21 mouse cellular contexts compared by ENCODE assay signal in the genomic region with DNA sequence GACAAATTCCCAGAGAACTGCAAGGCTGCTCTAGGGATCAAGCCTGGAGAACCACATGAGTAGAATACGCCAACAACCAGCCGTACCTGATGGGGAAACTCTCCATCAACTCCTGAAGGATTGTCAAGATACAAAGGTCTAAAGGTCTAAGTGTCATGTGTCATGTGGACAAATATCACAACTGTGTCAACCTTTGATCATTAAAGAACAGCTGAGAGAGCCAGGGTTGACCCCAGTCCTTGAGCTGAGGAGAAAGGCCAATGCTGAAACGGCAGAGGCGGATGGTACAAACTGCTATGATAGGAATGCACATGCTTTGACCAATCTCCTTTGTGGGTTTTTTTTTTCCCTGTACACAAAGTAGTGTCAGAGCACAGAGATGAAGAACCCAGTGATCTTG. TPM values are rescaled to one million over a fixed set of nuclear protein-coding genes. Genes with fewer than 3 reads are reported as not detected.
DNase-seq lines count a peak whose midpoint lies in the region; ATAC-seq and TF ChIP-seq lines count a peak whose summit lies in the region.
"Had no signal": no experiment of that assay in that cellular context is flagged by ENCODE, and none has a peak within 500 bp of the region (broad histone marks: within the 10 kb centered on the region; RNA-seq: fewer than 3 reads in every experiment).

No protein-coding gene starts in this region.

- H3K36me3 ChIP-seq in kidney, embryonic 16.5 days (ENCODE audit: insufficient read depth, low read length): no peaks in the 10 kb centered on the region
- H3K36me3 ChIP-seq in liver, embryonic 16.5 days (ENCODE audit: control insufficient read depth, insufficient read depth): no peaks in the 10 kb centered on the region
- H3K36me3 ChIP-seq in small intestine, adult 2 months (ENCODE audit: control insufficient read depth, insufficient read depth, low read length): no peaks in the 10 kb centered on the region
- H3K36me3 ChIP-seq: embryonic facial prominence, embryonic 12.5 days; forebrain, embryonic 15.5 days; heart, embryonic 10.5 days; hindbrain, embryonic 12.5 days had no signal

- WGBS in kidney, embryonic 16.5 days: 69% methylated on average over 4 of the region's 4 CpGs
- WGBS in liver, embryonic 16.5 days (ENCODE audit: insufficient replicate concordance): 66% methylated on average over 4 of the region's 4 CpGs
- 54% methylated on average over 4 of the region's 4 CpGs for WGBS in small intestine, adult 2 months

- H3K9me3 ChIP-seq in kidney, embryonic 16.5 days (ENCODE audit: low read length): no peaks in the 10 kb centered on the region
- no peaks in the 10 kb centered on the region for H3K9me3 ChIP-seq in liver, embryonic 16.5 days (replicated peaks; ENCODE audit: control insufficient read depth, low read length)
- H3K9me3 ChIP-seq: embryonic facial prominence, embryonic 12.5 days; forebrain, embryonic 15.5 days; heart, embryonic 10.5 days; hindbrain, embryonic 12.5 days had no signal

- TF ChIP-seq POLR2A in small intestine, adult 2 months (IDR thresholded peaks at IDR 0.05; ENCODE audit: low read depth, low read length): no peak

- H3K4me3 ChIP-seq in kidney, embryonic 16.5 days (ENCODE audit: low read length): no peak overlapping the region
- no peak overlapping the region for H3K4me3 ChIP-seq in liver, embryonic 16.5 days (ENCODE audit: low read depth, low read length)
- no peak overlapping the region for H3K4me3 ChIP-seq in small intestine, adult 2 months (ENCODE audit: low read depth, low read length)
- H3K4me3 ChIP-seq in layer of hippocampus, adult 2 months: no peak overlapping the region
- H3K4me3 ChIP-seq: embryonic facial prominence, embryonic 12.5 days; forebrain, embryonic 15.5 days; heart, embryonic 10.5 days; hindbrain, embryonic 12.5 days had no signal

- TF ChIP-seq CTCF in small intestine, adult 2 months (IDR thresholded peaks at IDR 0.05; ENCODE audit: extremely low read depth, insufficient read length, insufficient replicate concordance, low read depth, low read length): no peak
- no peak for TF ChIP-seq CTCF in layer of hippocampus, adult 2 months (conservative IDR thresholded peaks at IDR 0.05)

- DNase-seq in kidney, adult 18-20 months: peak; percentile 31
- no peak for DNase-seq in liver
- peak; percentile 11 for DNase-seq in kidney, postnatal 10 days
- DNase-seq in frontal cortex, adult 2 months (ENCODE audit: extremely low spot score in 1 of 2, low spot score in 1 of 2): no peak
- DNase-seq in layer of hippocampus, adult 2 months (ENCODE audit: low spot score in 2 of 2): no peak
- DNase-seq: adrenal gland, postnatal 10 days; cerebellum, adult 11 months; cerebellum, adult 8-10 months; cerebellum, postnatal 14 days; gastrocnemius, postnatal 10 days; heart, adult 18-20 months; heart, postnatal 10 days; heart, postnatal 4 days had no signal

- H3K4me1 ChIP-seq in kidney, embryonic 16.5 days (ENCODE audit: insufficient read depth, low read length): peaks cover 13% of the 10 kb centered on the region
- H3K4me1 ChIP-seq in liver, embryonic 16.5 days (ENCODE audit: control insufficient read depth, low read depth, low read length): peaks cover 9% of the 10 kb centered on the region
- peaks cover 17% of the 10 kb centered on the region; the same call in 1 of the 2 replicates for H3K4me1 ChIP-seq in small intestine, adult 2 months (ENCODE audit: control insufficient read depth, insufficient read depth, insufficient read length, low read length)

- no peaks in the 10 kb centered on the region for H3K27me3 ChIP-seq in kidney, embryonic 16.5 days (ENCODE audit: insufficient read depth, low read length)
- no peaks in the 10 kb centered on the region for H3K27me3 ChIP-seq in liver, embryonic 16.5 days (ENCODE audit: control insufficient read depth, insufficient read depth, low read depth, low read length)
- no peaks in the 10 kb centered on the region for H3K27me3 ChIP-seq in small intestine, adult 2 months (ENCODE audit: control insufficient read depth, insufficient read depth, low read length)
- H3K27me3 ChIP-seq: CH12.LX; embryonic facial prominence, embryonic 12.5 days; forebrain, embryonic 15.5 days; hindbrain, embryonic 12.5 days had no signal

- no peak overlapping the region for H3K4me2 ChIP-seq in kidney, embryonic 16.5 days (replicated peaks; ENCODE audit: low read depth, low read length)
- H3K4me2 ChIP-seq in liver, embryonic 16.5 days (ENCODE audit: low read depth, low read length): no peak overlapping the region
- H3K4me2 ChIP-seq: embryonic facial prominence, embryonic 12.5 days; forebrain, embryonic 15.5 days; hindbrain, embryonic 12.5 days had no signal

- no peak overlapping the region for H3K27ac ChIP-seq in kidney, embryonic 16.5 days (ENCODE audit: low read length)
- H3K27ac ChIP-seq in liver, embryonic 16.5 days (ENCODE audit: low read length): no peak overlapping the region
- peak overlapping the region; percentile 84; the same call in 1 of the 2 replicates for H3K27ac ChIP-seq in small intestine, adult 2 months (ENCODE audit: insufficient read depth, low read depth, low read length)
- no peak overlapping the region for H3K27ac ChIP-seq in layer of hippocampus, adult 2 months
- H3K27ac ChIP-seq: embryonic facial prominence, embryonic 12.5 days; forebrain, embryonic 15.5 days; heart, embryonic 10.5 days; hindbrain, embryonic 12.5 days had no signal

- no peak overlapping the region for H3K9ac ChIP-seq in kidney, embryonic 16.5 days (replicated peaks; ENCODE audit: low read length)
- H3K9ac ChIP-seq in liver, embryonic 16.5 days (ENCODE audit: low read depth, low read length): no peak overlapping the region
- H3K9ac ChIP-seq: embryonic facial prominence, embryonic 12.5 days; forebrain, embryonic 15.5 days; hindbrain, embryonic 12.5 days had no signal

- ATAC-seq in kidney, embryonic 16.5 days (ENCODE audit: low FRiP score, low TSS enrichment): no peak
- ATAC-seq in liver, embryonic 16.5 days (ENCODE audit: low read depth): peak; percentile 14
- ATAC-seq: forebrain, embryonic 15.5 days had no signal

RNA-seq across cellular contexts. Expression of gene Ccser2, which starts 2.6 kb away (rescaled TPM):
- 37.4 and 39.3 TPM in 2 replicates for polyA plus RNA-seq in kidney, embryonic 16.5 days (2015; fragmentation: Nextera tagmentation; extraction: Ambion mirVana)
- 6.7 and 7.0 TPM in 2 replicates for polyA plus RNA-seq in liver, embryonic 16.5 days (2015; fragmentation: Nextera tagmentation; extraction: Ambion mirVana)
- polyA plus RNA-seq in small intestine, adult 2 months (2012; rRNA removed): 6.4 and 12.8 TPM in 2 replicates
- polyA plus RNA-seq in frontal cortex, adult 2 months (2012; rRNA removed): 54.0 and 57.0 TPM in 2 replicates
- 10 to 100 TPM; 78.3 to 88.0 TPM for total RNA-seq in layer of hippocampus, adult 2 months (2021)

Comparison
In these comparisons a context has a peak if more than half of its experiments do, and no peak if none do; other contexts are left out.
1. DNase-seq: peak in kidney, adult 18-20 months (single experiment) and kidney, postnatal 10 days (single experiment); none in liver (single experiment), frontal cortex, adult 2 months (0 of 2) and layer of hippocampus, adult 2 months (0 of 2).